Mouse (Mus musculus): ENCODE data around the gene Olah. TPM values are rescaled to one million over a fixed set of nuclear protein-coding genes. Genes with fewer than 3 reads are reported as not detected.

Olah gene
- polyA plus RNA-seq, 1 experiment = not detected

GRCm38 (mm10) chr2:3420157-3420556, 23.1 kb upstream of the Olah start:
- TF ChIP-seq CTCF (IDR thresholded peaks at IDR 0.05; ENCODE audit: insufficient read depth, low read depth, low read length) (no peak), POLR2A (IDR thresholded peaks at IDR 0.05; ENCODE audit: insufficient read depth, low read depth, low read length) (no peak)
- 56% methylated on average over 4 of the region's 4 CpGs for WGBS

GRCm38 (mm10) chr2:3418883-3419431, 21.9 kb upstream of the Olah start:
- H3K4me1 ChIP-seq (ENCODE audit: control insufficient read depth, insufficient read depth, low read length) = no peaks in the 10 kb centered on the region
- H3K27ac ChIP-seq (ENCODE audit: insufficient read depth, low read depth, low read length) = no peak overlapping the region
- TF ChIP-seq POLR2A (IDR thresholded peaks at IDR 0.05; ENCODE audit: insufficient read depth, low read depth, low read length) (no peak), CTCF (IDR thresholded peaks at IDR 0.05; ENCODE audit: insufficient read depth, low read depth, low read length) (no peak)
- WGBS = under 1% methylated on average over 38 of the region's 38 CpGs
- H3K4me3 ChIP-seq (ENCODE audit: insufficient read depth, low read depth, low read length) = peak overlapping the region; percentile 55

More at GRCm38 (mm10) chr2:3420157-3420556, 23.1 kb upstream of the Olah start:
- Histone ChIP-seq H3K4me1 (ENCODE audit: control insufficient read depth, insufficient read depth, low read length) (no peaks in the 10 kb centered on the region), H3K4me3 (ENCODE audit: insufficient read depth, low read depth, low read length) (no peak overlapping the region), H3K27ac (ENCODE audit: insufficient read depth, low read depth, low read length) (no peak overlapping the region)

GRCm38 (mm10) chr2:3415676-3416075, 18.7 kb upstream of the Olah start:
- no peak for TF ChIP-seq POLR2A (IDR thresholded peaks at IDR 0.05; ENCODE audit: insufficient read depth, low read depth, low read length)
- TF ChIP-seq CTCF (IDR thresholded peaks at IDR 0.05; ENCODE audit: insufficient read depth, low read depth, low read length) = no peak
- WGBS = 76% methylated on average over 1 of the region's 1 CpGs
- Histone ChIP-seq H3K4me3 (ENCODE audit: insufficient read depth, low read depth, low read length) (no peak overlapping the region), H3K27ac (ENCODE audit: insufficient read depth, low read depth, low read length) (no peak overlapping the region), H3K4me1 (ENCODE audit: control insufficient read depth, insufficient read depth, low read length) (no peaks in the 10 kb centered on the region)

- Histone ChIP-seq H3K4me3 (ENCODE audit: insufficient read depth, low read depth, low read length) (no peak overlapping the region), H3K27ac (ENCODE audit: insufficient read depth, low read depth, low read length) (no peak overlapping the region), H3K4me1 (ENCODE audit: control insufficient read depth, insufficient read depth, low read length) (no peaks in the 10 kb centered on the region)
- TF ChIP-seq POLR2A (IDR thresholded peaks at IDR 0.05; ENCODE audit: insufficient read depth, low read depth, low read length) (no peak), CTCF (IDR thresholded peaks at IDR 0.05; ENCODE audit: insufficient read depth, low read depth, low read length) (no peak)
- 32% methylated on average over 4 of the region's 4 CpGs for WGBS
These were observed 17.2 kb upstream of the Olah start for GRCm38 (mm10) chr2:3414241-3414640.

- no peak overlapping the region for H3K27ac ChIP-seq (ENCODE audit: insufficient read depth, low read depth, low read length)
- H3K4me3 ChIP-seq (ENCODE audit: insufficient read depth, low read depth, low read length) = no peak overlapping the region
- H3K4me1 ChIP-seq (ENCODE audit: control insufficient read depth, insufficient read depth, low read length) = no peaks in the 10 kb centered on the region
- TF ChIP-seq CTCF (IDR thresholded peaks at IDR 0.05; ENCODE audit: insufficient read depth, low read depth, low read length) (no peak), POLR2A (IDR thresholded peaks at IDR 0.05; ENCODE audit: insufficient read depth, low read depth, low read length) (no peak)
- WGBS = 86% methylated on average over 7 of the region's 7 CpGs
These were observed 10.7 kb upstream of the Olah start for GRCm38 (mm10) chr2:3407756-3408155.

GRCm38 (mm10) chr2:3405981-3406380, 9.0 kb upstream of the Olah start:
- Histone ChIP-seq H3K27ac (ENCODE audit: insufficient read depth, low read depth, low read length) (no peak overlapping the region), H3K4me3 (ENCODE audit: insufficient read depth, low read depth, low read length) (no peak overlapping the region), H3K4me1 (ENCODE audit: control insufficient read depth, insufficient read depth, low read length) (no peaks in the 10 kb centered on the region)
- TF ChIP-seq CTCF (IDR thresholded peaks at IDR 0.05; ENCODE audit: insufficient read depth, low read depth, low read length) (no peak), POLR2A (IDR thresholded peaks at IDR 0.05; ENCODE audit: insufficient read depth, low read depth, low read length) (no peak)
- WGBS = 83% methylated on average over 4 of the region's 4 CpGs

GRCm38 (mm10) chr2:3391945-3392344, 5.1 kb downstream of the Olah start:
- Histone ChIP-seq H3K27ac (ENCODE audit: insufficient read depth, low read depth, low read length) (no peak overlapping the region), H3K4me1 (ENCODE audit: control insufficient read depth, insufficient read depth, low read length) (no peaks in the 10 kb centered on the region), H3K4me3 (ENCODE audit: insufficient read depth, low read depth, low read length) (no peak overlapping the region)
- WGBS = 86% methylated on average over 2 of the region's 2 CpGs
- TF ChIP-seq POLR2A (IDR thresholded peaks at IDR 0.05; ENCODE audit: insufficient read depth, low read depth, low read length) (no peak), CTCF (IDR thresholded peaks at IDR 0.05; ENCODE audit: insufficient read depth, low read depth, low read length) (no peak)

- H3K27ac ChIP-seq (ENCODE audit: insufficient read depth, low read depth, low read length) = no peak overlapping the region
- no peaks in the 10 kb centered on the region for H3K4me1 ChIP-seq (ENCODE audit: control insufficient read depth, insufficient read depth, low read length)
- H3K4me3 ChIP-seq (ENCODE audit: insufficient read depth, low read depth, low read length) = no peak overlapping the region
- TF ChIP-seq CTCF (IDR thresholded peaks at IDR 0.05; ENCODE audit: insufficient read depth, low read depth, low read length) (no peak), POLR2A (IDR thresholded peaks at IDR 0.05; ENCODE audit: insufficient read depth, low read depth, low read length) (no peak)
- 56% methylated on average over 6 of the region's 6 CpGs for WGBS
These were observed 9.7 kb downstream of the Olah start for GRCm38 (mm10) chr2:3387105-3387860.

- no peaks in the 10 kb centered on the region for H3K4me1 ChIP-seq (ENCODE audit: control insufficient read depth, insufficient read depth, low read length)
- H3K4me3 ChIP-seq (ENCODE audit: insufficient read depth, low read depth, low read length) = no peak overlapping the region
- H3K27ac ChIP-seq (ENCODE audit: insufficient read depth, low read depth, low read length) = no peak overlapping the region
- 20% methylated on average over 4 of the region's 4 CpGs for WGBS
- no peak for TF ChIP-seq CTCF (IDR thresholded peaks at IDR 0.05; ENCODE audit: insufficient read depth, low read depth, low read length)
- no peak for TF ChIP-seq POLR2A (IDR thresholded peaks at IDR 0.05; ENCODE audit: insufficient read depth, low read depth, low read length)
These were observed 31.9 kb downstream of the Olah start for GRCm38 (mm10) chr2:3365127-3365526.
